Mouse (Mus musculus) myocyte (in vitro differentiated cells): ENCODE measurements around the gene Rreb1. TPM values are rescaled to one million over a fixed set of nuclear protein-coding genes. Genes with fewer than 3 reads are reported as not detected.

Source experiments
- H3K27me3 ChIP-seq: one replicate; pipeline ENCODE4 v1.6.1; 2011; ENCODE audit not compliant: control insufficient read depth, insufficient read depth, insufficient read length
- H3K36me3 ChIP-seq: one replicate; pipeline ENCODE4 v1.6.1; 2011; ENCODE audit not compliant: control insufficient read depth, insufficient read depth
- H3K4me2 ChIP-seq: one replicate; pipeline ENCODE4 v1.6.1; 2011; ENCODE audit warnings: low read depth, control low read depth
- H3K4me3 ChIP-seq: one replicate; pipeline ENCODE4 v1.5.1; 2011; ENCODE audit warnings: mild to moderate bottlenecking, control low read depth, moderate library complexity
- H3K79me2 ChIP-seq: one replicate; pipeline ENCODE4 v1.6.1; 2011; ENCODE audit not compliant: control insufficient read depth, insufficient read depth
- H3ac ChIP-seq: one replicate; pipeline ENCODE4 v1.6.1; 2011; ENCODE audit not compliant: control insufficient read depth, insufficient read length
- CEBPB ChIP-seq: IDR thresholded peaks from 2 replicates; pipeline ENCODE4 v1.6.1; 2011; ENCODE audit warnings: mild to moderate bottlenecking, moderate library complexity; ENCODE audit not compliant: poor library complexity, insufficient read depth, severe bottlenecking
- E2F4 ChIP-seq: IDR thresholded peaks from one replicate; pipeline ENCODE4 v1.6.1; 2011; ENCODE audit warnings: mild to moderate bottlenecking, control low read depth, moderate library complexity; ENCODE audit not compliant: insufficient read depth
- MAX ChIP-seq: IDR thresholded peaks from one replicate; pipeline ENCODE4 v1.6.1; 2011; ENCODE audit warnings: low read depth, mild to moderate bottlenecking, control low read depth
- MYOD1 ChIP-seq, 3 experiments: IDR thresholded peaks; one replicate each; pipeline ENCODE4 v1.6.1; 2011; ENCODE audit warnings: control low read depth in 2 of 3, low read depth in 2 of 3, mild to moderate bottlenecking in 2 of 3, moderate library complexity in 1 of 3; ENCODE audit not compliant: insufficient read length in 2 of 3, control insufficient read depth in 1 of 3
- MYOG ChIP-seq, 3 experiments: IDR thresholded peaks; one replicate each; pipeline ENCODE4 v1.6.1; 2011; ENCODE audit warnings: control low read depth in 2 of 3, low read depth in 2 of 3, mild to moderate bottlenecking in 2 of 3; ENCODE audit not compliant: insufficient read length in 2 of 3, control insufficient read depth in 1 of 3, insufficient read depth in 1 of 3
- POLR2A ChIP-seq: IDR thresholded peaks from one replicate; pipeline ENCODE4 v1.6.1; 2011; ENCODE audit warnings: low read depth, mild to moderate bottlenecking, control low read depth, moderate library complexity; ENCODE audit not compliant: insufficient read length
- POLR2AphosphoS2 ChIP-seq: IDR thresholded peaks from one replicate; pipeline ENCODE4 v1.6.1; 2011; ENCODE audit warnings: low read depth, control low read depth; ENCODE audit not compliant: insufficient read length
- REST ChIP-seq: IDR thresholded peaks from one replicate; pipeline ENCODE4 v1.6.1; 2011; ENCODE audit warnings: mild to moderate bottlenecking, control low read depth, moderate library complexity; ENCODE audit not compliant: insufficient read depth, insufficient read length
- SRF ChIP-seq: IDR thresholded peaks from one replicate; pipeline ENCODE4 v1.6.1; 2011; ENCODE audit warnings: low read depth; ENCODE audit not compliant: control insufficient read depth, insufficient read length
- TCF12 ChIP-seq: IDR thresholded peaks from one replicate; pipeline ENCODE4 v1.6.1; 2011; ENCODE audit warnings: mild to moderate bottlenecking, control low read depth; ENCODE audit not compliant: poor library complexity, insufficient read depth, severe bottlenecking
- TCF3 ChIP-seq: IDR thresholded peaks from one replicate; pipeline ENCODE4 v1.6.1; 2011; ENCODE audit warnings: low read depth, control low read depth; ENCODE audit not compliant: insufficient read length
- USF1 ChIP-seq: IDR thresholded peaks from one replicate; pipeline ENCODE4 v1.6.1; 2011; ENCODE audit warnings: low read depth, mild to moderate bottlenecking, control low read depth, moderate library complexity
- polyA plus RNA-seq: library from polyadenylated mRNA; unstranded; fragments of >200 nt; fragmentation: generic; extraction: Trizol; gene quantifications from one replicate; pipeline ENCODE4 v1.2.1, GENCODE M21; 2012; ENCODE audit warnings: missing spikeins

Gene Rreb1
- polyA plus RNA-seq, 1 experiment: 19.7 TPM

- H3K79me2 ChIP-seq: no peaks in the 10 kb centered on the region
- H3K4me2 ChIP-seq: no peak overlapping the region
- TF ChIP-seq MYOG (IDR thresholded peaks at IDR 0.05; ENCODE audit: control insufficient read depth in 1 of 3, insufficient read depth in 1 of 3, insufficient read length in 2 of 3, low read depth in 2 of 3): no peak
- no peak for TF ChIP-seq TCF12
- TF ChIP-seq CEBPB: no peak
- no peak for TF ChIP-seq MYOD1 (IDR thresholded peaks at IDR 0.05; ENCODE audit: control insufficient read depth in 1 of 3, insufficient read length in 2 of 3, low read depth in 2 of 3)
- TF ChIP-seq REST: no peak
- no peak for TF ChIP-seq POLR2AphosphoS2
- no peak for TF ChIP-seq USF1
- TF ChIP-seq MAX: no peak
- TF ChIP-seq E2F4: no peak
- no peak for TF ChIP-seq SRF
- TF ChIP-seq POLR2A: no peak
- no peak for TF ChIP-seq TCF3
- H3K27me3 ChIP-seq: no peaks in the 10 kb centered on the region
- H3ac ChIP-seq: no peak overlapping the region
- H3K4me3 ChIP-seq: no peak overlapping the region
- H3K36me3 ChIP-seq: no peaks in the 10 kb centered on the region
Observed at GRCm38 (mm10) chr13:37966256-37967051, 188.3 kb downstream of the Rreb1 start.

GRCm38 (mm10) chr13:37967052-37967437 lies 188.8 kb downstream of the Rreb1 start:
- Histone ChIP-seq H3K4me3 (no peak overlapping the region), H3K36me3 (no peaks in the 10 kb centered on the region), H3K4me2 (no peak overlapping the region), H3ac (no peak overlapping the region), H3K79me2 (no peaks in the 10 kb centered on the region), H3K27me3 (no peaks in the 10 kb centered on the region)
- TF ChIP-seq TCF3 (no peak), MYOD1 (IDR thresholded peaks at IDR 0.05; ENCODE audit: control insufficient read depth in 1 of 3, insufficient read length in 2 of 3, low read depth in 2 of 3) (no peak), MYOG (IDR thresholded peaks at IDR 0.05; ENCODE audit: control insufficient read depth in 1 of 3, insufficient read depth in 1 of 3, insufficient read length in 2 of 3, low read depth in 2 of 3) (peak in 1 of 3 experiments; percentile 8), REST (no peak), POLR2AphosphoS2 (no peak)

- H3K79me2 ChIP-seq: no peaks in the 10 kb centered on the region
- no peak overlapping the region for H3ac ChIP-seq
- TF ChIP-seq TCF3 (no peak), REST (no peak), MYOD1 (IDR thresholded peaks at IDR 0.05; ENCODE audit: control insufficient read depth in 1 of 3, insufficient read length in 2 of 3, low read depth in 2 of 3) (no peak), E2F4 (no peak), MYOG (IDR thresholded peaks at IDR 0.05; ENCODE audit: control insufficient read depth in 1 of 3, insufficient read depth in 1 of 3, insufficient read length in 2 of 3, low read depth in 2 of 3) (no peak), POLR2A (no peak), TCF12 (no peak), SRF (no peak), CEBPB (no peak)
- no peaks in the 10 kb centered on the region for H3K36me3 ChIP-seq
- no peak overlapping the region for H3K4me3 ChIP-seq
- H3K27me3 ChIP-seq: no peaks in the 10 kb centered on the region
- H3K4me2 ChIP-seq: no peak overlapping the region
Observed at GRCm38 (mm10) chr13:37967565-37967964, 189.4 kb downstream of the Rreb1 start.

GRCm38 (mm10) chr13:37969337-37969736 lies 191.1 kb downstream of the Rreb1 start:
- no peak overlapping the region for H3ac ChIP-seq
- H3K36me3 ChIP-seq: no peaks in the 10 kb centered on the region
- H3K27me3 ChIP-seq: no peaks in the 10 kb centered on the region
- H3K79me2 ChIP-seq: no peaks in the 10 kb centered on the region
- no peak overlapping the region for H3K4me3 ChIP-seq
- H3K4me2 ChIP-seq: no peak overlapping the region
- no peak for TF ChIP-seq POLR2A
- TF ChIP-seq POLR2AphosphoS2: no peak
- no peak for TF ChIP-seq MAX
- no peak for TF ChIP-seq USF1
- no peak for TF ChIP-seq REST
- no peak for TF ChIP-seq MYOD1 (IDR thresholded peaks at IDR 0.05; ENCODE audit: control insufficient read depth in 1 of 3, insufficient read length in 2 of 3, low read depth in 2 of 3)
- TF ChIP-seq SRF: no peak
- TF ChIP-seq TCF3: no peak
- no peak for TF ChIP-seq CEBPB
- no peak for TF ChIP-seq TCF12
- TF ChIP-seq E2F4: no peak
- no peak for TF ChIP-seq MYOG (IDR thresholded peaks at IDR 0.05; ENCODE audit: control insufficient read depth in 1 of 3, insufficient read depth in 1 of 3, insufficient read length in 2 of 3, low read depth in 2 of 3)

- Histone ChIP-seq H3ac (no peak overlapping the region), H3K4me3 (no peak overlapping the region), H3K27me3 (no peaks in the 10 kb centered on the region), H3K36me3 (no peaks in the 10 kb centered on the region), H3K79me2 (no peaks in the 10 kb centered on the region), H3K4me2 (no peak overlapping the region)
- TF ChIP-seq MYOG (IDR thresholded peaks at IDR 0.05; ENCODE audit: control insufficient read depth in 1 of 3, insufficient read depth in 1 of 3, insufficient read length in 2 of 3, low read depth in 2 of 3): no peak
- no peak for TF ChIP-seq SRF
- TF ChIP-seq TCF3: no peak
- no peak for TF ChIP-seq TCF12
- TF ChIP-seq POLR2AphosphoS2: no peak
- no peak for TF ChIP-seq POLR2A
- no peak for TF ChIP-seq MYOD1 (IDR thresholded peaks at IDR 0.05; ENCODE audit: control insufficient read depth in 1 of 3, insufficient read length in 2 of 3, low read depth in 2 of 3)
- no peak for TF ChIP-seq MAX
- no peak for TF ChIP-seq USF1
- TF ChIP-seq E2F4: no peak
Observed at GRCm38 (mm10) chr13:37969988-37970387, 191.8 kb downstream of the Rreb1 start.
